Mouse (Mus musculus) erythroblast, embryonic 14.5 days (primary cell): Measurements from ENCODE around the gene Phc2.

Source experiments
- GATA1 ChIP-seq: IDR thresholded peaks from 2 replicates; pipeline ENCODE4 v1.6.1; 2012; ENCODE audit warnings: low read length, inconsistent platforms, mixed read lengths
- TAL1 ChIP-seq: IDR thresholded peaks from 3 replicates; pipeline ENCODE4 v1.6.1; 2012; ENCODE audit warnings: low read length, inconsistent platforms, mixed read lengths

GRCm38 (mm10) chr4:128707384-128707783 is 52.9 kb downstream of the Phc2 start:
- no peak for TF ChIP-seq TAL1
- TF ChIP-seq GATA1: no peak
